Mouse (Mus musculus): Measurements from ENCODE around the gene Alkbh7. TPM values are rescaled to one million over a fixed set of nuclear protein-coding genes. Genes with fewer than 3 reads are reported as not detected.

Alkbh7 gene
- total RNA-seq (2015; ENCODE audit: low replicate concordance) (not detected in 2 replicates), total RNA-seq (2017; ENCODE audit: low replicate concordance) (6.2 TPM in 1 of 2 replicates, not detected in the other)

- peak; percentile 95 for ATAC-seq (replicated peaks; ENCODE audit: low FRiP score, poor library complexity, severe bottlenecking)
These were observed at the start of gene Alkbh7 for GRCm38 (mm10) chr17:56997029-56997667. TSS of gene Alkbh7 (plus strand) at chr17:56997339.

- peak; percentile 80 for ATAC-seq (replicated peaks; ENCODE audit: low FRiP score, poor library complexity, severe bottlenecking)
These were observed 46.2 kb upstream of the Alkbh7 start for GRCm38 (mm10) chr17:56950915-56951314.

GRCm38 (mm10) chr17:56952639-56953038 is 44.5 kb upstream of the Alkbh7 start:
- ATAC-seq (replicated peaks; ENCODE audit: low FRiP score, poor library complexity, severe bottlenecking), result no peak

GRCm38 (mm10) chr17:56954871-56955270 is 42.3 kb upstream of the Alkbh7 start:
- ATAC-seq (replicated peaks; ENCODE audit: low FRiP score, poor library complexity, severe bottlenecking), result no peak

- ATAC-seq (replicated peaks; ENCODE audit: low FRiP score, poor library complexity, severe bottlenecking), result peak; percentile 82
These were observed 39.2 kb upstream of the Alkbh7 start for GRCm38 (mm10) chr17:56957763-56958429.

GRCm38 (mm10) chr17:56958667-56959066 is 38.5 kb upstream of the Alkbh7 start:
- no peak for ATAC-seq (replicated peaks; ENCODE audit: low FRiP score, poor library complexity, severe bottlenecking)

- ATAC-seq (replicated peaks; ENCODE audit: low FRiP score, poor library complexity, severe bottlenecking), result no peak
These were observed 35.3 kb upstream of the Alkbh7 start for GRCm38 (mm10) chr17:56961880-56962279.

GRCm38 (mm10) chr17:56962642-56963405 is 34.3 kb upstream of the Alkbh7 start:
- no peak for ATAC-seq (replicated peaks; ENCODE audit: low FRiP score, poor library complexity, severe bottlenecking)

- no peak for ATAC-seq (replicated peaks; ENCODE audit: low FRiP score, poor library complexity, severe bottlenecking)
These were observed 33.5 kb upstream of the Alkbh7 start for GRCm38 (mm10) chr17:56963646-56964045.

GRCm38 (mm10) chr17:56969321-56969720 is 27.8 kb upstream of the Alkbh7 start:
- no peak for ATAC-seq (replicated peaks; ENCODE audit: low FRiP score, poor library complexity, severe bottlenecking)

GRCm38 (mm10) chr17:56970081-56970480 is 27.1 kb upstream of the Alkbh7 start:
- ATAC-seq (replicated peaks; ENCODE audit: low FRiP score, poor library complexity, severe bottlenecking), result no peak

GRCm38 (mm10) chr17:56973956-56974707 is 23.0 kb upstream of the Alkbh7 start:
- no peak for ATAC-seq (replicated peaks; ENCODE audit: low FRiP score, poor library complexity, severe bottlenecking)

GRCm38 (mm10) chr17:56974708-56975240 is 22.4 kb upstream of the Alkbh7 start:
- no peak for ATAC-seq (replicated peaks; ENCODE audit: low FRiP score, poor library complexity, severe bottlenecking)

- no peak for ATAC-seq (replicated peaks; ENCODE audit: low FRiP score, poor library complexity, severe bottlenecking)
These were observed 21.7 kb upstream of the Alkbh7 start for GRCm38 (mm10) chr17:56975391-56975790.

GRCm38 (mm10) chr17:56976531-56977390 is 20.4 kb upstream of the Alkbh7 start:
- ATAC-seq (replicated peaks; ENCODE audit: low FRiP score, poor library complexity, severe bottlenecking), result no peak

- ATAC-seq (replicated peaks; ENCODE audit: low FRiP score, poor library complexity, severe bottlenecking), result no peak
These were observed 17.6 kb upstream of the Alkbh7 start for GRCm38 (mm10) chr17:56979524-56979923.

GRCm38 (mm10) chr17:56981049-56981448 is 16.1 kb upstream of the Alkbh7 start:
- no peak for ATAC-seq (replicated peaks; ENCODE audit: low FRiP score, poor library complexity, severe bottlenecking)

- no peak for ATAC-seq (replicated peaks; ENCODE audit: low FRiP score, poor library complexity, severe bottlenecking)
These were observed 15.1 kb upstream of the Alkbh7 start, which contains the start of gene Acer1 for GRCm38 (mm10) chr17:56982013-56982412. TSS of gene Acer1 (minus strand) at chr17:56982126.

- no peak for ATAC-seq (replicated peaks; ENCODE audit: low FRiP score, poor library complexity, severe bottlenecking)
These were observed 12.3 kb upstream of the Alkbh7 start for GRCm38 (mm10) chr17:56984886-56985285.
